Mouse (Mus musculus) embryonic facial prominence, embryonic 14.5 days (tissue): ENCODE measurements at regions not wholly inside any gene's neighbourhood (a gene's known extent, or its start where the extent isn't known, plus 50 kb on each side); places are given as distances from the start of the nearest gene placed in this dataset.
A peak's percentile ranks its signal among the peaks of the same experiment; 100 is the strongest.

Experiments
- ATAC-seq: fragments of 200-750 bp; cut with Nextera tagmentation; 2 replicates; pipeline ENCODE4 v1.8.0; 2017; ENCODE audit warnings: low read depth, moderate number of reproducible peaks, moderate TSS enrichment
- DNase-seq: peaks from one replicate; pipeline ENCODE4 v3.0.0-alpha.2; 2015; ENCODE audit warnings: low spot score
- H3K27ac ChIP-seq: fragments of 300-500 bp; sonication (generic); replicated peaks from 2 replicates; pipeline ENCODE4 v1.5.1; 2014; ENCODE audit warnings: low read depth, mild to moderate bottlenecking, low read length, moderate library complexity
- H3K27me3 ChIP-seq: fragments of 300-500 bp; sonication (generic); replicated peaks from 2 replicates; pipeline ENCODE4 v1.6.1; 2014; ENCODE audit warnings: low read length; ENCODE audit not compliant: control insufficient read depth, insufficient read depth
- H3K36me3 ChIP-seq: fragments of 300-500 bp; sonication (generic); 2 replicates; pipeline ENCODE4 v1.6.1; 2014; ENCODE audit warnings: low read length, mixed read lengths; ENCODE audit not compliant: control insufficient read depth, insufficient read depth
- H3K4me1 ChIP-seq: fragments of 300-500 bp; sonication (generic); 2 replicates; pipeline ENCODE4 v1.6.1; 2014; ENCODE audit warnings: antibody characterized with exemption, low read length; ENCODE audit not compliant: control insufficient read depth, insufficient read depth
- H3K4me2 ChIP-seq: fragments of 300-500 bp; sonication (generic); 2 replicates; pipeline ENCODE4 v1.6.1; 2014; ENCODE audit warnings: low read depth, mild to moderate bottlenecking, low read length, moderate library complexity, mixed read lengths
- H3K4me3 ChIP-seq: fragments of 300-500 bp; sonication (generic); 2 replicates; pipeline ENCODE4 v1.5.1; 2014; ENCODE audit warnings: low read depth, mild to moderate bottlenecking, low read length
- H3K9ac ChIP-seq: fragments of 300-500 bp; sonication (generic); 2 replicates; pipeline ENCODE4 v1.6.1; 2014; ENCODE audit warnings: low read depth, mild to moderate bottlenecking, low read length, moderate library complexity, mixed read lengths
- H3K9me3 ChIP-seq: fragments of 300-500 bp; sonication (generic); 2 replicates; pipeline ENCODE4 v1.6.1; 2016; ENCODE audit warnings: low read length; ENCODE audit not compliant: control insufficient read depth
- WGBS: fragments of 180-500 bp; shearing (Covaris S2); extraction: QIAGEN DNeasy Blood & Tissue Kit; methylation state at CpG from one replicate; pipeline ENCODE4 v1.1.7; 2014; 5-methylcytosine and 5-hydroxymethylcytosine counted together

GRCm38 (mm10) chr3:155401763-155402162, 308.5 kb downstream of the Lrriq3 start:
- no peak overlapping the region for H3K4me3 ChIP-seq
- H3K27me3 ChIP-seq, result no peaks in the 10 kb centered on the region
- DNase-seq, result no peak
- ATAC-seq, result peak; percentile 30; the same call in 1 of the 2 replicates
- H3K27ac ChIP-seq, result no peak overlapping the region
- 59% methylated on average over 1 of the region's 1 CpGs for WGBS
- no peak overlapping the region for H3K4me2 ChIP-seq
- no peaks in the 10 kb centered on the region for H3K36me3 ChIP-seq
- no peaks in the 10 kb centered on the region for H3K4me1 ChIP-seq
- H3K9ac ChIP-seq, result no peak overlapping the region
- no peaks in the 10 kb centered on the region for H3K9me3 ChIP-seq

GRCm38 (mm10) chr3:155408907-155409306, 315.7 kb downstream of the Lrriq3 start:
- Histone ChIP-seq H3K4me3 (no peak overlapping the region), H3K4me2 (no peak overlapping the region), H3K9ac (no peak overlapping the region), H3K9me3 (no peaks in the 10 kb centered on the region), H3K36me3 (no peaks in the 10 kb centered on the region), H3K27me3 (no peaks in the 10 kb centered on the region), H3K27ac (no peak overlapping the region), H3K4me1 (0 out of 2 replicates have a peak, but pooled peaks cover 4% of the 10 kb centered on the region)
- ATAC-seq (no peak), DNase-seq (no peak)
- WGBS, result 48% methylated on average over 2 of the region's 2 CpGs

- H3K9me3 ChIP-seq, result no peaks in the 10 kb centered on the region
- no peaks in the 10 kb centered on the region for H3K27me3 ChIP-seq
- DNase-seq (no peak), ATAC-seq (no peak)
- no peak overlapping the region for H3K27ac ChIP-seq
- no peak overlapping the region for H3K4me2 ChIP-seq
- H3K4me3 ChIP-seq, result no peak overlapping the region
- H3K4me1 ChIP-seq, result 0 out of 2 replicates have a peak, but pooled peaks cover 4% of the 10 kb centered on the region
- WGBS, result 22% methylated on average over 2 of the region's 2 CpGs
- no peaks in the 10 kb centered on the region for H3K36me3 ChIP-seq
- H3K9ac ChIP-seq, result no peak overlapping the region
Observed at GRCm38 (mm10) chr3:155409371-155409770, 316.1 kb downstream of the Lrriq3 start.

GRCm38 (mm10) chr3:155409867-155410266, 316.6 kb downstream of the Lrriq3 start:
- no peak overlapping the region for H3K9ac ChIP-seq
- H3K4me3 ChIP-seq, result no peak overlapping the region
- H3K27ac ChIP-seq, result no peak overlapping the region
- no peaks in the 10 kb centered on the region for H3K9me3 ChIP-seq
- no peak overlapping the region for H3K4me2 ChIP-seq
- no peak for DNase-seq
- 54% methylated on average over 2 of the region's 2 CpGs for WGBS
- H3K27me3 ChIP-seq, result no peaks in the 10 kb centered on the region
- H3K4me1 ChIP-seq, result 0 out of 2 replicates have a peak, but pooled peaks cover 4% of the 10 kb centered on the region
- no peaks in the 10 kb centered on the region for H3K36me3 ChIP-seq
- ATAC-seq, result no peak

- no peaks in the 10 kb centered on the region for H3K4me1 ChIP-seq
- H3K36me3 ChIP-seq, result no peaks in the 10 kb centered on the region
- H3K9ac ChIP-seq, result no peak overlapping the region
- no peak overlapping the region for H3K27ac ChIP-seq
- no peak overlapping the region for H3K4me2 ChIP-seq
- WGBS, result 89% methylated on average over 16 of the region's 16 CpGs
- ATAC-seq (no peak), DNase-seq (no peak)
- no peaks in the 10 kb centered on the region for H3K27me3 ChIP-seq
- no peaks in the 10 kb centered on the region for H3K9me3 ChIP-seq
- H3K4me3 ChIP-seq, result no peak overlapping the region
Observed at GRCm38 (mm10) chr3:155459701-155460481, 366.7 kb downstream of the Lrriq3 start.

- Histone ChIP-seq H3K27me3 (no peaks in the 10 kb centered on the region), H3K4me1 (no peaks in the 10 kb centered on the region), H3K4me3 (no peak overlapping the region), H3K27ac (no peak overlapping the region), H3K36me3 (no peaks in the 10 kb centered on the region), H3K4me2 (no peak overlapping the region), H3K9ac (no peak overlapping the region), H3K9me3 (no peaks in the 10 kb centered on the region)
- WGBS, result 74% methylated on average over 4 of the region's 4 CpGs
- ATAC-seq, result no peak
- DNase-seq, result no peak
Observed at GRCm38 (mm10) chr3:155462095-155462494, 368.9 kb downstream of the Lrriq3 start.

GRCm38 (mm10) chr3:155470742-155471141, 377.5 kb downstream of the Lrriq3 start:
- no peak overlapping the region for H3K4me3 ChIP-seq
- H3K9ac ChIP-seq, result no peak overlapping the region
- ATAC-seq (no peak), DNase-seq (no peak)
- H3K9me3 ChIP-seq, result no peaks in the 10 kb centered on the region
- H3K4me1 ChIP-seq, result no peaks in the 10 kb centered on the region
- 77% methylated on average over 2 of the region's 2 CpGs for WGBS
- H3K27me3 ChIP-seq, result no peaks in the 10 kb centered on the region
- no peak overlapping the region for H3K4me2 ChIP-seq
- no peak overlapping the region for H3K27ac ChIP-seq
- no peaks in the 10 kb centered on the region for H3K36me3 ChIP-seq

GRCm38 (mm10) chr3:155485487-155485886, 392.3 kb downstream of the Lrriq3 start:
- 69% methylated on average over 2 of the region's 2 CpGs for WGBS
- Histone ChIP-seq H3K27ac (no peak overlapping the region), H3K27me3 (no peaks in the 10 kb centered on the region), H3K4me1 (no peaks in the 10 kb centered on the region), H3K9ac (no peak overlapping the region), H3K36me3 (no peaks in the 10 kb centered on the region), H3K4me3 (no peak overlapping the region), H3K4me2 (no peak overlapping the region), H3K9me3 (no peaks in the 10 kb centered on the region)
- ATAC-seq, result no peak
- DNase-seq, result no peak
